Mouse (Mus musculus) layer of hippocampus, adult 9-10 months (tissue): ENCODE results near the gene Nf1.

ENCODE experiments used
- DNase-seq: peaks from one replicate; pipeline ENCODE4 v3.0.0; 2022; ENCODE audit warnings: low spot score

The Nf1 gene

DNA sequence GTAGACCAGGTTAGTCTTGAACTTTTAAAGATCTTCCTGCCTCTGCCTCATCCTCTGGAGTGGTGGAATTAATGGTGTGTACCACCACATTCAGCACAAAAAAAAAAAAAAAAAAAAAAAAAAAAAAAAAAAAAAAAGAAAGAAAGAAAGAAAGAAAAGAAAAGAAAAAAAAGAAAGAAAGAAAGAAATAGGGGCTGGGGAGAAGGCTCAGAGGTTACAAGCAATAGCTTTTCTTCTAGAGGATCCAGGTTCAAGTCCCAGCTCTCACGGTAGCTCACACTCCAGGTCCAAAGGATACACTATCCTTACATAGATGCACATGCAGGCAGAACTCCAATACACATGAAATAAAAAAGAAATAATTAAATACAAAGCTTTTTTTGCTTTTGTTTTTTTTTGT lies 9.9 kb upstream of the Nf1 start:
- DNase-seq = no peak

DNA sequence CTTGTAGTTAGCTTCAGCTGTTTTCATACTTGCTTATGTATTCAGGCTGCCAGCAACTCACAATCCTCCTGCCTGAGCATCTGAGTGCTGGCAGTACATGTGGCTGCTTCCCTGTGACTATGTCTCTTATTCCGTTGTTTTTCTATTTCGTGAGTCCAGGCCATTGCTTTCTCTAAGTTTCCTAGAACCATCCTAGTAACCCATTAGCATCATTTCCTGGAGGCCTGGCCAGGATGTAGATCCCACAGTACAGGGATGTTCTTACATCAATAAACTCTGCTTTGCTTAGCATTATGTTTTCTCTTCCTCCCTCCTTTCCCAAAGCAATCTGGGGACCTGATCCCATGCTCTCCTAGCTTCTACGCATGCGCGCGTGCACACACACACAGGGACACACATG lies 4.4 kb upstream of the Nf1 start:
- DNase-seq = no peak

DNA sequence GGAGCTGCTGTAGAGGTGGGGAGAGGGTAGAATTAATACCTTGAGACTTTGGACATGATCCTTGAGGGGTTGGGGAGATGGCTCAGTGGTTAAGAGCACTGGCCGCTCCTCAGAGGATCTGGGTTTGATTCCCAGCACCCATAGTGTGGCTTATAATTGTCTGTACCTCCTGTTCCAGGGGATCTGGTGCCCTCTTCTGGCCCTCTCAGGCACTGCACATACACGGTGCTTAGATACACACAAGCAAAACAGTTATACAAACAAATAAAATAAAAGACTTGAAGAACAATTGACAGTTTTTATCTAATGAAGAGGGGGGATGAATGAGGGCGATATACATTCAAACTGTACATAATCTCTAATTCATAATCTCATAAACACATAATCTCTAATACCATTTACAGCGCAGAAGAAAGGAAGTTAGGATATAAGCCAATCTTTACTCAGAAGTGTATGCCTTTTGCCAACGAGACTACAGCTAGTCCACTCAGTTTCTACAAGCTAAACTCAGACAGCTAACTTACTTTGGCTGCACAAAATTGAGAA lies 2.7 kb upstream of the Nf1 start:
- DNase-seq = no peak

- DNase-seq = no peak
These were observed 872 bp upstream of the Nf1 start for GRCm38 (mm10) chr11:79338621-79339020.

GRCm38 (mm10) chr11:79339808-79340781 lies 602 bp downstream of the Nf1 start:
- DNase-seq = no peak

- no peak for DNase-seq
These were observed 17.5 kb downstream of the Nf1 start for GRCm38 (mm10) chr11:79356995-79357394.

DNA sequence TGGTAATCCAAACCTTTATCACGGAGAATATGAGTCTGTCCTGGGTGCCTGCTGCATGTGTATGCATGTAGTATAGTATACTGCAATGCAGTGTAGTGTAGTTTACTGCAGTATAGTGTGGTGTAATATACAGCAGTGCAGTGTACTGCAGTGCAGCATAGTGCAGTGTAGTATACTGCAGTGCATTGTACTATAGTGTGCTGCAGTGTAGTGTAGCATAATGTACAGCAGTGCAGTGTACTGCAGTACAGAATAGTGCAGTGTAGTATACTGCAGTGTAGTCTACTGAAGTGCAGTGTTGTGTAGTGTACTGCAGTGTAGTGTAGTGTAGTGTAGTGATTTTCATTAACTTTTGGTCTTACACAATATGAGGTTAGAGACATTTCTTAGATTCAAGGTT lies 17.9 kb downstream of the Nf1 start:
- no peak for DNase-seq

DNA sequence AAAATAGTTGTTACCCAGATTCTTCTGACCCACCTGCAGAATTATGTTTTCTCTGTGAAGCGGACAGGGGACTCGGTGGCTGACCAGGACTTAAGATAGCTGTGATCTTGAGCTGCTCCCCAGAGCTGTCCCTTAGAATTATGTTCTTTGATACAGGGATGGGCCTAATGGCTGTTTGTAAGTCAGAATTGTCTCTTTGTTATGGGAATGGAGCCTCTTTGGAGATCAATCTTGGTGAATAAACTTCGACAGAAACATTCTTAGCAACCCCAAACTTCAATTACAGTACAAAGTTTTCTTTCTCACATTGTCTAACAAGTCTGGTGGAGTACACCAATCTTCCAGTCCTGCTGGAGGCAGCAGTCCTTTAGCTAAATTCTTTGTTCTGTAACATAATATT lies 25.5 kb downstream of the Nf1 start:
- DNase-seq = no peak

DNA sequence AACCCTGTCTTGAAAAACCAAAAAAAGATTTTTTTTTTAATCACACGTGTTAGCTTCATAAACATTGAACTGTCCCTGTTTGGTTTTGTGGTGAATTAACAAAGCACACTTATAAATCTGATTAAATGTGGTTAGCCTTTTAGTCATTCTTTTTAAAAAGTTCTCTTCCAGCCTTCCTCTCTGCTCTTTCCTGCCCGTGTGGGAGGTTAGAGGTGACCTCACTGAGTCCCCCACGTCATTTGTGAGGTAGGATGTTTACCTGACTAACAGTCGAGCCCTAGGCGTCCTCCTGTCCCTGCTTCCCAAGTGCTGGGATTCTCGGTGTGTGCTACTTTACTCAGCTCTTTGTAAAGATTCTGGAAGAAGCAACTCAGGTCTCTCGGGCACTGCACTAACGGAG lies 26.8 kb downstream of the Nf1 start:
- DNase-seq = no peak

DNA sequence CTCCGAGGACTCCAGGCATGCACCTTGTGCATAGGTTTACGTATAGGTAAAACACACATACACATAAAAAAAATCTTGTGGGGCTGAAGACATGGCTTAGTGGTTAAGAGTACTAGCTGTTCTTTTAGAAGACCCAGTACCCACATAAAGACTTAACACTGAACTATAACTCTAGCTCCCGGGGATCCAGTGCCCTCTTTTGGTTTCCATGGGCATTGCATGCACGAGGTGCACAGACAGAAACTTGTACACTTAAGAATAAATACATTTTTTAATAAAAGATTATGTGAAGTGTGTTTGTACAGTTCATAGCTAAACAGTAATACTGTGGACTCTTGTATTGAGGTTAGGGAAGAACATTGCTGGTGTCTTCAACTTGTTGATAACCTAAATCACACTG lies 33.5 kb downstream of the Nf1 start:
- no peak for DNase-seq

GRCm38 (mm10) chr11:79398336-79398735 lies 58.8 kb downstream of the Nf1 start:
- peak; percentile 82 for DNase-seq

GRCm38 (mm10) chr11:79403625-79404319 lies 64.3 kb downstream of the Nf1 start:
- DNase-seq = no peak

GRCm38 (mm10) chr11:79413761-79414513 lies 74.4 kb downstream of the Nf1 start:
- no peak for DNase-seq

DNA sequence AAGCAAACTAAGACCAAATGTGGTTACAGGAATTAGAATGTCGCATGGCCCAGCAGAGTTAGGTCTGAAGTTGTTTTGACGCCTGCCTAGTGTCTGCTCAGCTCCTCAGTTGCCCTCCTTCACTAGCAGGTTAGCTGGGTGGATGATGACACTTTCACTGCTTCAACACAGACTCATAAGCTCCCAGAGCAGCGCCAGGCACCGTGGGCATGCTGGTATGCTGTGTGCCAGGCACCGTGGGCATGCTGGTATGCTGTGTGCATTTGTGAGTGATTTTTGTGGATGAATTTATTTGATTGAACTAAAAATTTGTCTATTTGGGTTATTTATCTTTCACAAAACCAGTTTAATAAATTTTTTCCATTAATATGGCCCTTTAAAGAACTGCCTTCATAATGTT lies 83.0 kb downstream of the Nf1 start:
- no peak for DNase-seq

GRCm38 (mm10) chr11:79426571-79426970 lies 87.1 kb downstream of the Nf1 start:
- no peak for DNase-seq

DNA sequence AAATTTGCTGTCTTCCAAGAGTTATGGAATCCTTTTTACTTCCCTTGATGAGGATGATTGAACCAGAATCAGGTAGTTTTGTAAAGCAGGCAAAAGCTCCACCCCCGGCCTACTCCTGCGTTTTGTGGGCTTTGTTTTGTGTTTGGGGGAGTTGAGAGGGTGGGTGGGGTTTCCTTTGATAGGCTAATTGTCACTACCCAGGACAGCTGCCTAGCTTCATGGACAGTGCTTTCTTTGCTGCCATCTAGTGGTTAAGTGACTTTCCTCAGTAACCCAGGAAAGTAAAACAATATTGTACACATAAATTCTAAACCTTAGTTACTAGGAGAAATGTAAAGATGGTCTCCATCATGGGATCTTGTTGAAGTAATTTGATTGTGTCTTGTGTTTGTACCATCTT lies 88.1 kb downstream of the Nf1 start:
- DNase-seq = peak; percentile 43

GRCm38 (mm10) chr11:79435252-79435651 lies 95.8 kb downstream of the Nf1 start:
- DNase-seq = no peak

- DNase-seq = no peak
These were observed 108.9 kb downstream of the Nf1 start for GRCm38 (mm10) chr11:79448361-79448760.

DNA sequence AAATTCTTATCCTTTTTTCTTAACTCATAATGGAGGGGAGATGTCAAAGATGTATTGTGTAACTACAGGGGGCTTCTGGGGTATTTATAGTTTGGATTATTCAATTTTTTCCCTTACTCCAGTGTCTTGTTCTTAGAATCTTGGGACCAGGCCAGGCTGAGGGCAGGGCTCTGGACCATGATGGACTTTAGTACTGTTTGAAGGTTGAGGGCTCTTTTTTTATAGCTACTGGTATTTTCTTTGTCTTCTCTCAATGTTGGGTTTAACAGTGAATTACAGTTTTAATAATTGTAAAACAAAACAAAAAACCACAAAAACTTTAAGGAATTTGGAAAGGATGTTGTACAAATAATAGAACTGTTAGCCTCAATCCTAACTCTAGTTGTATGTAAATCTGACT lies 113.5 kb downstream of the Nf1 start:
- no peak for DNase-seq

DNA sequence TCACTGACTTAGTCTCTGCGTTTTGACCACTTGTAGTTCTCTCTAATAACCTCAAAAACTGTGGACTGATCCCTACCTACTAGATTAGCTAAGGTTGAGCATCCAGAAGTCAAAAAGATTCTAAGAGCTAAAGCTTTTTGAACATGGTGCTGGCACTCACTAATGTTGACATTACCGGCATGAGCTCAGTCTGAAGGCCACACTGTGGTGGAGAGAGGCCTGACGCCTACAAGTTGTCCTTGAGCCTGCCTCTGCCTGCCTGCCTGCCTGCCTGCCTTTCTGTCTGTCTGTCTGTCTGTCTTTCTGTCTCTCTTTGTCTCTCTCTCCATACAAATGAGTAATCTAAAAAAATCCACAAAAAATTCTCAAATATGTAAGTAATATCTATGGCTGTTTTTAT lies 118.4 kb downstream of the Nf1 start:
- DNase-seq = no peak

DNA sequence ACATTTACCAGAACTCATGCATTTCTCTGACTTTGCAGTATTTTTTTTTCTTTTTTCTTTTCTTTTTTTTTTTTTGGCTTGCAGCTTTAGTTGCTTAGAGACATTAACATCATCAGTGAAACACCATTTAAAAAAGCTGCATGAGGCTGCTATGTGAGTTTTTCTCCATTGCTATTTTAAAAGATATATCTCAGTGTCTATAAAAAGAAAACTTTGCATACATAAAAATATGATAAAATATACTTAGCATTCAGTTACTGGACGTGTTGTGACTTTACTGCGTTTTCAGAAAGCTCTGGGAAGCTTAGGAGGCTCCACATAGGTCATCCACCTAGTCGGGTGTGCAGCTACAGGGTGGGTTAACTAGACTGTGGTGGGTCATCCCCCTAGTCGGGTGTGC lies 120.4 kb downstream of the Nf1 start:
- no peak for DNase-seq

- no peak for DNase-seq
These were observed 121.4 kb downstream of the Nf1 start for GRCm38 (mm10) chr11:79460756-79461450.
